Mouse (Mus musculus) kidney, embryonic 14.5 days (tissue): ENCODE measurements around the gene 0610012G03Rik. TPM values are rescaled to one million over a fixed set of nuclear protein-coding genes. Genes with fewer than 3 reads are reported as not detected.
"Not testable (repeated sequence)": the region's sequence is repeated elsewhere in the genome, so short reads cannot be mapped to it uniquely, and the experiment has no call there.

Experiments
- ATAC-seq: fragments of 200-750 bp; cut with Nextera tagmentation; 2 replicates; pipeline ENCODE4 v1.8.0; 2017; ENCODE audit warnings: moderate number of reproducible peaks, mild to moderate bottlenecking, moderate TSS enrichment, moderate library complexity; ENCODE audit not compliant: low FRiP score, low TSS enrichment
- H3K27ac ChIP-seq: fragments of 300-500 bp; sonication (generic); 2 replicates; pipeline ENCODE4 v1.5.1; 2014; ENCODE audit warnings: low read depth, mild to moderate bottlenecking, low read length, moderate library complexity, mixed read lengths
- H3K27me3 ChIP-seq: fragments of 300-500 bp; sonication (generic); 2 replicates; pipeline ENCODE4 v1.6.1; 2014; ENCODE audit warnings: mild to moderate bottlenecking, low read length; ENCODE audit not compliant: control insufficient read depth, insufficient read depth
- H3K36me3 ChIP-seq: fragments of 300-500 bp; sonication (generic); 2 replicates; pipeline ENCODE4 v1.6.1; 2014; ENCODE audit warnings: low read length, mixed read lengths; ENCODE audit not compliant: control insufficient read depth, insufficient read depth
- H3K4me1 ChIP-seq: fragments of 300-500 bp; sonication (generic); 2 replicates; pipeline ENCODE4 v1.6.1; 2014; ENCODE audit warnings: low read length, mixed read lengths; ENCODE audit not compliant: control insufficient read depth, insufficient read depth
- H3K4me2 ChIP-seq: fragments of 300-500 bp; sonication (generic); replicated peaks from 2 replicates; pipeline ENCODE4 v1.6.1; 2014; ENCODE audit warnings: low read depth, mild to moderate bottlenecking, low read length
- H3K4me3 ChIP-seq: fragments of 300-500 bp; sonication (generic); 2 replicates; pipeline ENCODE4 v1.5.1; 2014; ENCODE audit warnings: mild to moderate bottlenecking, low read length
- H3K9ac ChIP-seq: fragments of 300-500 bp; sonication (generic); 2 replicates; pipeline ENCODE4 v1.6.1; 2014; ENCODE audit warnings: low read depth, mild to moderate bottlenecking, low read length, moderate library complexity
- H3K9me3 ChIP-seq: fragments of 300-500 bp; sonication (generic); 2 replicates; pipeline ENCODE4 v1.6.1; 2016; ENCODE audit warnings: low read length; ENCODE audit not compliant: control insufficient read depth
- WGBS: fragments of 180-500 bp; shearing (Covaris S2); extraction: QIAGEN DNeasy Blood & Tissue Kit; methylation state at CpG from one replicate; pipeline ENCODE4 v1.1.7; 2014; 5-methylcytosine and 5-hydroxymethylcytosine counted together
- polyA plus RNA-seq: library from polyadenylated mRNA; unstranded; fragments of >200 nt; fragmentation: Nextera tagmentation; extraction: Ambion mirVana; gene quantifications from 2 replicates; pipeline ENCODE4 v1.2.1, GENCODE M21; 2014

0610012G03Rik gene
- polyA plus RNA-seq, 1 experiment from 2014 or later = 96.4 TPM

DNA sequence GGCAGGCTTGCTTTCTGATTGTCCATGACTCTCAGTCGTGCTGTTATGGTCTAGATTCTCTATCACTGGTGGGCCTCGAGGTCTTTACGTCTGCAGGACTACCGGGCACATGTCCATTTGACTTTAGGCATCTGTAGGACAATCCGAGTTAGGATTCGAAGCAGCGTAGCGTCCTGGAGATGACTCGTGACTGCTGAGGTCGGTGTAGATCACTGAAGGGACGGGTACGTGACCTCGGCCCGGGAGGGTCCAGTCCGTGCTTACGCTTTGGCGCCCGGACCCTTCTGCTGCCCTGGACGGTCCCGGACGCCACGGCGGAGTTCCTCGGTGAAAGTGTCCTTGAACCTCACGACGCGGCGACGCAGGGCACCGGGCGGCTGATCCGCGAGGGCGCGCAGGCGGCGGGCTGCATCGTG lies 385 bp downstream of the 0610012G03Rik start:
- peak overlapping the region; percentile 94 for H3K9ac ChIP-seq
- peak overlapping the region; percentile 87 for H3K4me2 ChIP-seq

DNA sequence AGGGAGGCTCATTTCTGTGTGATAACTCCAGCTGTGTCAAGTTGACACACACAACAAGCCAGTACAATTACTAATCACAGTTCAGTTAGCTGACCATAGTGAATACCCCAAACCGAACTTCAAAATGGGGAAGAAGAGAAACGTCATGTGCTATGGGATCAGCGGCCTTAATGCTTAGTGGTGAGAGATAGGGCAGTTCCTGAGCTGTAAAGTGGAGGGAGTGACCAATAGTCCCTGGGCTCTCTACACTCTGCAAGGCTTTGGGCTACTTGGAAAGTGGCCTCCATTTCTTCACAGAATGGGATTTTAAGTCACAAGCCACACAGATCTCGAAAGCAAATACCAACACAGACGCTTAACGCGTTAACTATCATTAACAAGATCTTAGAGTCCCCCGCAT lies 961 bp downstream of the 0610012G03Rik start:
- Histone ChIP-seq H3K4me1 (peaks cover 16% of the 10 kb centered on the region), H3K4me3 (peak overlapping the region; percentile 74), H3K9me3 (no peaks in the 10 kb centered on the region), H3K27me3 (no peaks in the 10 kb centered on the region), H3K27ac (no peak overlapping the region), H3K9ac (peak overlapping the region; percentile 94), H3K36me3 (peaks cover 11% of the 10 kb centered on the region; the same call in 1 of the 2 replicates), H3K4me2 (peak overlapping the region; percentile 87)
- no peak for ATAC-seq
- 28% methylated on average over 8 of the region's 8 CpGs for WGBS

More for the DNA sequence above, 385 bp downstream of the 0610012G03Rik start:
- WGBS = 1% methylated on average over 38 of the region's 38 CpGs
- Histone ChIP-seq H3K27me3 (no peaks in the 10 kb centered on the region), H3K4me3 (peak overlapping the region; percentile 74), H3K9me3 (no peaks in the 10 kb centered on the region), H3K4me1 (peaks cover 16% of the 10 kb centered on the region), H3K36me3 (peaks cover 11% of the 10 kb centered on the region; the same call in 1 of the 2 replicates), H3K27ac (peak overlapping the region; percentile 85)
- ATAC-seq = peak; percentile 76

DNA sequence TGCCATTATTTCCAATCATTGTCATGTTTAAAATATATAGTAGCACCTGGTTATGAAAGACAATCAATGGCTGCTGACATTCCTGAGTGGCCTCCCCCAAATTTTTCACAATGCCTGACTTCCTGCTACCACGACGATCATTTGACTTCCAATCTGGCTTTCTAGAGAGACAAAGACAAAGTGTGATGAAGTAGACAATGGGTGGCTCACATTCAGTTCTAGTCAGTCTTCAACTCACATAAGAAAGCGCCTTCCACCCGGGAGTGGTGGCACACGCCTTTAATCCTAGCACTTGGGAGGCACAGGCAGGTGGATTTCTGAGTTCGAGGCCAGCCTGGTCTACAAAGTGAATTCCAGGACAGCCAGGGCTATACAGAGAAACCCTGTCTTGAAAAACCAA lies 2.3 kb downstream of the 0610012G03Rik start:
- H3K27me3 ChIP-seq = not testable (repeated sequence)

DNA sequence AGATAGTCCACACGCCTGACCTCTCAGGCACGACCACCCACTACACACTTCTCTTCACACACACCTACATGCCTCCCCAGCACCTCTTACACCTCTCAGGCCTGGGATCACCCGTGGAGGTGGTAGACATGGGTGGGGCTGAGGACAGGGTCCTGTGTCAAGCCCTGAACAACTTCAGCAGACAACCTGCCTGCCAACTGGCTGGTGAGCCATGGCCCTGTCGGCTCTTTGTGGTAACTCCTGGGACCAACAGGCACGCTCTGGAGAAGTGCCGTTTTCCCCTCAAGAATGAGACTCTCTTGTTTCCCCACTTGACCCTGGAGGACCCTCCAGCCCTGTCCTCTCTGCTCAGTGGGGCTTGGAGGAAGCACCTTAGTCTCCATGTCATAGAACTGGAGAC lies 2.9 kb downstream of the 0610012G03Rik start:
- 88% methylated on average over 6 of the region's 6 CpGs for WGBS
- ATAC-seq = no peak
- H3K9me3 ChIP-seq = no peaks in the 10 kb centered on the region
- no peaks in the 10 kb centered on the region for H3K27me3 ChIP-seq
- 0 out of 2 replicates have a peak, but pooled peaks cover 3% of the 10 kb centered on the region for H3K36me3 ChIP-seq
- H3K4me2 ChIP-seq = no peak overlapping the region
- H3K4me1 ChIP-seq = peaks cover 16% of the 10 kb centered on the region
- H3K9ac ChIP-seq = no peak overlapping the region
- no peak overlapping the region for H3K27ac ChIP-seq
- no peak overlapping the region for H3K4me3 ChIP-seq

More for the DNA sequence above, 2.3 kb downstream of the 0610012G03Rik start:
- H3K4me2 ChIP-seq, H3K4me3 ChIP-seq, H3K36me3 ChIP-seq, ATAC-seq, H3K27ac ChIP-seq, H3K9ac ChIP-seq, H3K9me3 ChIP-seq: not testable (repeated sequence)
- WGBS = 85% methylated on average over 6 of the region's 6 CpGs
- H3K4me1 ChIP-seq = peaks cover 16% of the 10 kb centered on the region

DNA sequence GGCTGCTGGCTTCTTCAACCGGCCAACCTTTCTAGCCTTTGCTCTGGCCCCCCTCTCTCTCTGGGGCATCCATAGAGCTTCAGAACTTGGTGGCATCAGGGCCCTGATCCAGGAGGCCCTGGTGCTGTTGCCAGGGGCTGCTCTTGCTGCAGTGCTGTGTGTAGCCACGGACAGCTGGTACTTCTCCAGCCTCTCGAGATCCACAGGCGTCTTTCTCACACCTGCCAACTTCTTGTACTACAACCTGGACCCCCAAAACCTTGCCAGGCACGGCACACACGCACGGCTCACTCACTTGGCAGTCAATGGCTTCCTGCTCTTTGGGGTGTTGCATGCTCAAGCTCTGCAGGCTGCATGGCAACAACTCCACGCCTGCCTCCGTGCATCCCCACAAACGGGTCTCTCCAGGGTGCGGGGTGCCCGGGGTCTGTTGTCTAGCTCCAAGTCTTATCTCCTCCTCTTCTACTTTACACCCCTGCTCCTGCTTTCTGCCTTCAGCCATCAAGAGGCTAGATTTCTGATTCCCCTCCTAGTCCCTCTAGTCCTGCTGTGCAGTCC lies 3.5 kb downstream of the 0610012G03Rik start:
- Histone ChIP-seq H3K9me3 (no peaks in the 10 kb centered on the region), H3K9ac (no peak overlapping the region), H3K36me3 (0 out of 2 replicates have a peak, but pooled peaks cover 3% of the 10 kb centered on the region), H3K4me2 (no peak overlapping the region), H3K4me1 (peaks cover 16% of the 10 kb centered on the region), H3K27me3 (no peaks in the 10 kb centered on the region), H3K27ac (no peak overlapping the region), H3K4me3 (no peak overlapping the region)
- no peak for ATAC-seq
- 91% methylated on average over 12 of the region's 12 CpGs for whole genome bisulfite sequencing

DNA sequence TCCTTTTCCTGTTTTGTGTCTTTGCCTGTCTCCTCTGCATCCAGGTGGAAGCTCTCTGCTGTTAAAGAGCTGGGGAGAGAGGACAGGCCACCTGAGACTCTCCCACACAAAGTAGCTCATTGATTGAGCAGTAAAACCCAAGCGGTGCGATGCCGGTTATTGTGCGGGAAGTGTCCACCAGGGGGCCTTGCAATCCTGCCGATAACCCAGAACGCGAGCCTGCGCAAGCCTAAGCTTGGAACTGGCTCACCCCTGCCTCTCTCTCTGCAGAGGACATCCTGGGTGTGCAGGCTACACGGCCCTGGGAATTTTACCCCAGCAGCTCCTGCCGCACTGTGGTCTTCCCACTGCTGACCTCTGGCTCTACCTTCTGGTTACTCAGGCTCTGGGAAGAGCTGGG lies 4.3 kb downstream of the 0610012G03Rik start:
- Histone ChIP-seq H3K36me3 (0 out of 2 replicates have a peak, but pooled peaks cover 3% of the 10 kb centered on the region), H3K9me3 (no peaks in the 10 kb centered on the region), H3K9ac (peak overlapping the region; percentile 18; the same call in 1 of the 2 replicates), H3K27ac (no peak overlapping the region), H3K4me2 (no peak overlapping the region), H3K4me3 (no peak overlapping the region), H3K4me1 (peaks cover 10% of the 10 kb centered on the region; the same call in 1 of the 2 replicates), H3K27me3 (no peaks in the 10 kb centered on the region)
- 4% methylated on average over 10 of the region's 10 CpGs for WGBS
- peak; percentile 34 for ATAC-seq

DNA sequence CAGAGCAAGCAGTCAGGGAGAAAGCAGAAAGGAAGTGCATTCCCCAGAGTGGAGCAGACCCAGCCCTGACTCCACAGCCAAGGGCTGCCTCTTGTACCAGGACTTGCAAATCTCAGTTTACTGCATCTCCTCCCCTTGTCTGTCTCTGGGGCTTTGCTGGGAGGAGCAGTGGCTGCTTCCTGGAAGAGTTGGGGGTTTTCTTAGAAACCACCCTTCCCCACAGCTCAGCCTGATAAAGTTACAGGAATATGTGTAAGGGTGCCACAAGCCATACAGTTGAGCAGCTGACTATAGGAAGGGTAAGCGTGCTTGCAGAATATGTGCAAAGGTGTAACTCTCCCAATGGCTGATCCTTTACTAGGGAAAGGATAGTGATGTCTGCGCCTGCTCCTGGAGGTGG lies 7.7 kb downstream of the 0610012G03Rik start:
- Histone ChIP-seq H3K27ac (no peak overlapping the region), H3K4me1 (no peaks in the 10 kb centered on the region), H3K4me3 (no peak overlapping the region), H3K4me2 (no peak overlapping the region), H3K9ac (no peak overlapping the region), H3K27me3 (peaks cover 11% of the 10 kb centered on the region), H3K36me3 (no peaks in the 10 kb centered on the region), H3K9me3 (no peaks in the 10 kb centered on the region)
- ATAC-seq = no peak
- WGBS = 68% methylated on average over 2 of the region's 2 CpGs

DNA sequence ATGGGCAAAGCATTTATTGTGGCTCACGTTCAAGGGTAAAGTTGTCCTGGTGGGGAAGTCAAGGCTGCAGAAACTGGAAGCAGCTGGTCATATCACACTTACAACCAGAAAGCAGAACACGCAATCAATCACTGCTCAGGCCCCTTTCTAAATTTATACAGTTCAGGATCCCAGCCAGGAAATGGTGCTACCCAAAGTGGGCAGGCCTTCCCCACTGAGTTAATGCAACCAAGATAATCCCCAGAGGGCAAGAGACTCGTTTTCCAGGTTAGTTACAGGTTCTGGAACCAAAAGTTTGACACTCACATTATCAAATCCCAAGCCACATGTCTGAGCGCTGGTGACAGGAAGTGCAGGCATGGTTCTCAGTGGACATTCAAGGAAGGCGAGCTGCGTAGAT lies 9.4 kb downstream of the 0610012G03Rik start:
- Histone ChIP-seq H3K27me3 (peaks cover 27% of the 10 kb centered on the region), H3K9me3 (no peaks in the 10 kb centered on the region), H3K4me2 (no peak overlapping the region), H3K36me3 (no peaks in the 10 kb centered on the region), H3K27ac (no peak overlapping the region), H3K9ac (no peak overlapping the region), H3K4me1 (peaks cover 11% of the 10 kb centered on the region), H3K4me3 (no peak overlapping the region)
- WGBS = 74% methylated on average over 6 of the region's 6 CpGs
- no peak for ATAC-seq

DNA sequence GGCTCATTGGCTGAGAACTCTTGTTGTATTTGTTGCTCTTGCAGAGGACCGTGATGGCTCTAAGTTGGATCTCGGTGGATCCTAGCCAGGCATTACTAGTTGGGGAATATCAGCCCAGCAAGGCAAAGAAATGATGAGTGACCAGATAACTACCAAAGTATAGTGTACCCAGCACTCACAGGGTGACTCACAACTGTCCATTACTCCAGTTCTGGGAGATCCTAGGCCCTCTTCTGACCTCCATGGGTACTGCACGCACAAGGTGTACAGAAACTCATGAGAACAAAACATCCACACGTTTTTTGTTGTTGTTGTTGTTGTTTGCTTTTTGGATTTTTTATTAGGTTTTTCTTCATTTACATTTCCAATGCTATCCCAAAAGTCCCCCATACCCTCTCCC lies 11.7 kb downstream of the 0610012G03Rik start:
- 81% methylated on average over 4 of the region's 4 CpGs for WGBS

More for the DNA sequence above, 11.7 kb downstream of the 0610012G03Rik start:
- Histone ChIP-seq H3K27ac (no peak overlapping the region), H3K9ac (no peak overlapping the region), H3K9me3 (no peaks in the 10 kb centered on the region), H3K36me3 (no peaks in the 10 kb centered on the region), H3K27me3 (peaks cover 34% of the 10 kb centered on the region), H3K4me2 (no peak overlapping the region), H3K4me1 (peaks cover 14% of the 10 kb centered on the region), H3K4me3 (no peak overlapping the region)
- no peak for ATAC-seq
